Mouse (Mus musculus): Measurements from ENCODE around the gene Ltb.
"Not testable (repeated sequence)": the region's sequence is repeated elsewhere in the genome, so short reads cannot be mapped to it uniquely, and the experiment has no call there.

Ltb gene

DNA sequence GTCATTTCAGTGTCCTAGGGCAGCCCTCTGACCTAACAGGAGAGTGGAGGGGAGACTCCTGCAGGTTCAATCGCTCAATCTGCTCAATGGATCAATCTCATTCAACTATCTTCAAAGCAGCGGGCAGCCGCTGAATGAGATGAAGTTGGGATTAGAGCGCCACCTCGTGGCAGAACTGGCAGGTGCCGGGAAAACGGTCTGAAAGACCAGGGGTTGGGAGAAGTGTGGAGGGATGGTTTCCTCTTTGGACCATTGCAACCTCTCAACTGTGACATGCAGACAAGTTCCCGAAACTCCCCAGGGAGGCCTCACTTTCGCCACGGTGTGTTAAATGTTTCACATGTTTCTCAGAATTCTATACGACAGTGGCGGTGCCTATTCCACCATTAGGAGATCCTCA, 37.8 kb downstream of the Ltb start:
- peak; percentile 92 for DNase-seq

DNA sequence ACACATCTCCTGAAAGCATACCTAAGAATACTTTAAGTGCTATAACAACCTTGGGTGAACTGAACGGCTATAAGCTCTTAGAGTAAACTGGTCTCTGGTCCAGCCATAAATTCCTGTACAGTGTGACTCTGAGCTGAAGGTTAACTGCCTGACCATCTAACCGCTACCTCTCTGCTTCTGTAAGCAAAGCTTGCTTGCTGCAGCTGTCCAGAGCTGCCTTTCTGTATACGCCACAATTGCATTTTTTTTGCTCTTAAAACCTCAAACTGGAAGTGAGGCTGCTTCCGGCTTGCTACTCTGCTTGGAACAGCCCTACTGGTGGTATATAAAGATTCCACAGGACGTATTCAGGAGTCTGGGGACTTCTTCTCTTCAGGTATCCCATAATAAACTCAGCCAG, 38.4 kb downstream of the Ltb start:
- DNase-seq: no peak

DNA sequence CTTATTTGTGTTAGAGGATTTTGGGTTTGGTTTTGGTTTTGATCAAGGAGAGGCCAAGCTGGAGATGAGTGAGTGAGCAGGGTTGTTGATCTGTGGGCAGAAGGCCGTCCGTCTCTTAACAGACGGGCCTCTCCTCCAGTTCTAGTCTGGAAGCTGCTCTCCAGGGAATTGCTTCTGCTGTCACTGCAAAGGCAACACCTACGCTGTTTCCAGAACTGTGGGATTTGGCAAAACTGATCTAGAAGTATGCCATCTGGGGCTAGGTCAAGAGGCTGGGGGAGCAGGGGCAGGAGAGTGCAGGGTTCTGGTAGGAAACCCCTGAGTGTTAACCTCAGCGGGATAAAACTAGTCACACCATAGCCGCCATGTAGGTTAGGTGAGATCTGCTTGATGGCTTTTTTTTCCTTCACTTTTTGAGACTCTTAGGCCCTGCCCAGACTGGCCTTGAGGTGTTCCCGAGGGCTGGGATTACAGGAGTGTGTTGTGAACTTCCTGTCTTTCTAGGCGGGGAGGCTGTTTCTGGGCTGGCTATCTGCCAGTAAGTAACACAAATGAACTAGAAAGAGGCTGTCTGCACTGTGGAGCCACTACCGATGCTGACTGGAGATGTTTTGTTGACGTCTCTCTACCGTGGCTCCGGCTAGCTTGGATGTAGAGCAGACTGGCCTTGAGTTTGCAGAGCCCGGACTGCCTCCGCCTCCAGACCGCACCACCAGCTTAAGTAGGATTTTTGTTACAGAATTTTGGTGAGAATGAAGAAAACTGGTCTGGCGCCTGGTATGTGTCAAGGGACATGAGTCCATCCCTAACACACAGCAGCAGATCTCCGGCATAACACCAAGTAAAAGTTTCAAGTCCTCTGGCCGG, 39.1 kb downstream of the Ltb start, which contains the start of gene Atp6v1g2:
Gene Atp6v1g2 (plus strand): TSS at position 547 of the 867 bp plus-strand sequence.
- DNase-seq: peak; percentile 64

DNA sequence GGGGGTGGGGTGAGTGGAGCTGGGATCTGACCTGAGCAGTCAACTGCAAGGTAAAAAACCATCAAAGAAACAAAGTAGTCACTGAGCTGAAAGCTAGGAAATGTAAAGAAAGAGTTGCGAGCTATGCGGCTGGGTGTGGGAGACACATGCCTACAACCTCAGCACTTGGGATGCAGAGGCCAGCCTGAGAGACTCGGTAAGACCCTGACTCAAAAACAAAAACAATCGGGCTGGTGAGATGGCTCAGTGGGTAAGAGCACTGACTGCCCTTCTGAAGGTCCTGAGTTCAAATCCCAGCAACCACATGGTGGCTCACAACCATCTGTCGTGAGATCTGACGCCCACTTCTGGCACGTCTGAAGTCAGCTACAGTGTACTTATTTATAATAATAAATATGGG, 39.9 kb downstream of the Ltb start:
- not testable (repeated sequence) for DNase-seq

DNA sequence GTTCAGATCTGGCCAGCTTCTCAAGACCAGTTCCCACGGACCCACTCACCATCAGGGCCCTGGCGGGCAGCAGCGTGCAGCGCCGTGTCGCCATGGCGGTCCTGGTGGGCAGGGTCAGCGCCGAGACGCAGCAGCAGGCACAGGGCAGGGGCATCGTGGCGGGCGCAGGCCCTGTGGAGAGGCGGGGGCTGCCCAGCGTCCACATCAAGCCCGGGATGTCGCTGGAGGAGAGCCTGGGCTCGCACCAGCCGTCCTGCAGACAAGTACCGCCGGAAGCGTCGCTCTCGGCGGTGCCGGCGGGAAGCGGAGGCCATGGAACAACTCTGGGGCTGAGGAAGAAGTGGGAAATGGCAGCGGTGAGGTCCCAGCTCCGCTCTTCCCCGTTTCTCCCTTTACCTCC, 40.7 kb downstream of the Ltb start:
- no peak for DNase-seq

DNA sequence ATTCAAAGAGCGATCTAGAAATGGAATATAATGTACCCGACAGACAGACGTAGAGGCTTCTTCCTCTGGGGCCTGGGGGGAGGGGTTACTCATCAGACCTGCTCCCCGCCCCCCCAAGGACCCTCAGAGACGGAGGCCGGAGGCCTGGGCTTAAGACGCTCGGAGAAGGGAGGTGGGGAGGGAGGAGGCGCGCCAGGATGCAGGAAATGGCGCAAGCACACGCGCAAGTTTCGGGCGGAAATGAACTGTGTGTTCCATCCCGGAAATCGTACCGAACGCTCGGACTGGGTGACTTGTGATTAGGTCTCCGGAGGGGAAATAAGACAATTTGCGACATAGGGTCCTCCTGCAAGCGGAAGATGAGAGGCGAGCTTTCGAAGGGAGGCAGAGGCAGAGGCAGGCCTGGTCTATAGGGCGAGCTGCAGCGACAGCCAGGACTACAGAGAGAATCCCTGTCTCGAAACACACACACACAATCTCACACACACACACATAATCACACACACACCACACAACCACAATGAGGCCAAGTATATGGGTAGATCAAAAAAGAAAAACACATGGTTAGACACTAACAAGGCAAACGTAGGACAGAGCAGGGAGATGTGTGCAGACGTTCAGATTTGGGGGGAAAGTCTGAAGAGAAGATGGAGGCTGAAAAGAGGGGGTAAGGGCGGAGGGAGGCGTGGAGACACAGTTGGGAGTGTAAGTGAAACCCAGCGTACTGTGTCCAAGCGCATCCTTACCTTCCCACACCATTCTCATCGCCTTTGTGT, 41.6 kb downstream of the Ltb start, which contains the start of gene Nfkbil1:
Gene Nfkbil1 (minus strand): TSS at position 179 of the 776 bp plus-strand sequence.
- peak; percentile 96 for DNase-seq

DNA sequence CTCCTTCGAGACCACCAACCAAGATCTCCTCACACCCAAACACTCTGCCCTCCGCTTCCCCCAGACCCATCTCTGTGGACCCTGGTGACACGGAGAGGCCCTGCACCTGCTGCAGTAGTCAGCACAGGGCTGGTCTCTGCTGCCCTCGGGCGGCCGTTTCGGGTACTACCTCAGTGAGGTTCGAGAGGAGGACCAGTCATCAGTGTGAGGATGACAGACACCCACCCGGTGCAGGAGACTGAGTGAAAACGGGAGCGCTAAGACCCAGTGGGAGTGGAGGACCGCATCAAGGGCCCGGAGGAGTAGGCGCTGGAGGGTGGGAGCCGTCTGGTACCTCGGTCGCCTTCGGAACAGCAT, 42.1 kb downstream of the Ltb start:
- DNase-seq: peak; percentile 98

DNA sequence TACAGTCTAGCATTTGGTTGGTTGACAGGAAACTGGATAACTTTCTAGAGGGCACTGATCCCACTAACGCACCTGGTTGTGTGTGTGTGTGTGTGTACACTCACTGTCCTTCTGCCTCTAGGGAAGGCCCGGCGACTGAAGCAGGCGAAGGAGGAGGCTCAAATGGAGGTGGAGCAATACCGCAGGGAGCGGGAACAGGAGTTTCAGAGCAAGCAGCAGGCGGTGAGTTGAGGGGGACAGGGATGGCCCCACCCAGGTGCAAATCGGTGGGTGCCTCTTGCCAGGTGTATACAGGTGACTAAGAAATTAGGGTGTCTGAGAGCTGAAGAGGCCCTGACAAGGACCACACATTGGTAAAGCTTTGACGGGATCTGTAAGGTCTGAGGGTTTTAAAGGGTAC, 42.8 kb downstream of the Ltb start:
- no peak for DNase-seq

DNA sequence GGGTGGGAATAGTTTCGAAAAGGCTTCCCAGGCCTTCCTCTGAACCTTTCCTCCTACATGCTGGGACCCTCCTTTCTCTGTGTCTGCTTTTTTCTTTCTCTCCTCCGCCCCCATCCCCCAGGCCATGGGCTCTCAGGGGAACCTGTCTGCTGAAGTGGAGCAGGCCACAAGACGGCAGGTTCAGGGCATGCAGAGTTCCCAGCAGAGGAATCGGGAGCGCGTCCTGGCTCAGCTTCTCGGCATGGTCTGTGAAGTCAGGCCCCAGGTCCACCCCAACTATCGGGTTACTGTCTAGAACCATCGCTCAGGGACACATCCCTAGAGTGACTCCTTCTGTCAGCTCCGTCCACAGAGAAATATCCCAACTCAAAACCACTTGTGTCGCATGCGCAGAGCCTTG, 43.3 kb downstream of the Ltb start:
- no peak for DNase-seq

DNA sequence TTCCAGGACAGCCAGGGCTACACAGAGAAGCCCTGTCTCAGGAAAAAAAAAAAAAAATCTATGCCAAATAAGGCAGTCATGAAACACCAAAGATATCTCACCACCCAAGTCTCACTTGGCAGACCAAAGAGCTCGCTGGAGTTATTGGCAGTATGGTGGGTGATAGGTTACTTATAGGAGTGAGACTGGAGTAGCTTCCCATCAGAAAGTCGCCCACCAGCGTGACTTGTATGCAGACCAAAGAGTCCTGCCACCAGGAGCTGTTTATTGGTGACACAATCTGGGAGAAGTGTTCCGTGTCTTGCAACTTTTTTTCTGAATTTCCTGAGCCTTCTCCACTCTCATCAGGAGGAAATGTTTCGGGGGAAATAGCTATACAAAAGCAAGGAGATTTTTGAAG, 45.5 kb downstream of the Ltb start:
- DNase-seq: no peak

DNA sequence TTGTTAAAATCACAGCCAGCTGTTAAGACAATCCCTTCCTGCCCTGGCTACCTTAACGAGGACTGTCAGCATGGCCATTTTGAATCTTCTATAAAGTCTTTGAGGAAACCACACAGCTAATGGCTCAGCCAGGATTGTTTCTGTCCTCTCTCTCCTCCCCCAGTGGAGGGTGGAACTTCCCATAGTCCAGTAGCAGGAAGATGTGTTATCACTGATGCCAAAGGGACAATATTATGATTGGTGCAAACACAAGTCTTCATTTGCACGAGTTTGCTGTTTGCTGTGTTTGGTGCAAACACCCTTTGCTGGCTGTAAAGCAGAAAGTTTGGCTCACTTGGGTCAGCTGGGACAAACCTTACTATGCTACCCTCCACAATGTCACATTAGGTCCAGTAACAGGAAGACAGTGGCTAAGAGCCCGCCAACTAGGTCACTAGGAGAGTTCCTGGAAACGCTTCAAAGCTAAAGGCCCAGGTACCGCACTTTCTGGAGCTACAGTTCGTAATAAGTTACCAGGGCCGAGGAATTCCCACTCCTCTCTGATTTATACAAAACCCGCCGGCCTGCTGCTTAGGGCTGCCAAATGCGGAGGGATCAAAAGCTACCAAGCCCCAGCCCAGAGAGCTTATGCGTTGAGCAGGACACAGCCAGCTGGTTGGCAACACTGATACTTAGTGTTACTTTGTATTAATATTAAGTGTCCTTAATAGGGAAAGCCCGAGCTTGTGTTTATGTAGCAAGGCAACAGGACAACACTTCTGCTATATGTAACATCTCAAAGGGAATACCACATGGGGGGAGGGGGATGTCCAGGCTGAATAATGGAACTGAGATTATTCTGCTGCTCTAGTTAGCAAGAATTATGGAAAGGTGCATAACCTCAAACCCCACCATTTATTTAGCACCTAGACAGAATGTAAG, 46.4 kb downstream of the Ltb start:
- DNase-seq: no peak

DNA sequence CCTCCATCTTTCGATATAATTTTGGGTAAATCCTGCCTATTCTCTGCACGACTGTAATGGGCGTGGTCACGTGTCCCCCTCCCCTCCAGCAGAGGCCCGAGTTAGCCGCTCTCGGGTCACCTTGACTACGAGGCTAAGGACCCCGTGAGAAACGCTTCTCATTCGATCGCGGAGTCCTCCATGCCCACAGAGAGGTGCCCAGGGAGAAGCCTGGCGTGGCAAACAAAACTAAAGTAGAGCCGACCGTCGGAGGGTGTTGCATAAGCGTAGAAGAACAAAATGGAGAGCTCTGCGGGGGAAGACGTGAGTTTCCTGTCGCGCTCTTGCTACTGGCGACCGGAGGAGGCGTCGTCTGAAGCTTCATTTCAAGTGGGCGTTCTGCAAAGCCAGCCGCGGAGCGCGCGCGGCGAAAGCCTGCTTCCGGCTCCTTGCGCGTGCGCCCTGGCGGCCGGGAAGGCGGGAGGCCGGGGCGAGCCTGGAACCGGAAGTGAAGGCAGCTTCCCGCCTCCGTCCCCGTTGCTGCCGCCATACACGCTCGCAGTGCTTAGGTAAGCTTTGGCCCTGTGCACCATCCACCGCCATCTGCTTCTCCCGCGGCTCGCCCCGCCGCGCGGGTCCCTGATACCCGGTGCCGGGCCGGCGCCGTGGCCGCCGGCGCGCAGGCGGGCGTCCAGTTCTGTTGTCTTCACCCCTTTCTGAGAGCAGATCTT, 47.2 kb downstream of the Ltb start, which contains the start of gene Ddx39b:
Gene Ddx39b (plus strand): TSS at position 442 of the 710 bp plus-strand sequence.
- DNase-seq: peak; percentile 95

DNA sequence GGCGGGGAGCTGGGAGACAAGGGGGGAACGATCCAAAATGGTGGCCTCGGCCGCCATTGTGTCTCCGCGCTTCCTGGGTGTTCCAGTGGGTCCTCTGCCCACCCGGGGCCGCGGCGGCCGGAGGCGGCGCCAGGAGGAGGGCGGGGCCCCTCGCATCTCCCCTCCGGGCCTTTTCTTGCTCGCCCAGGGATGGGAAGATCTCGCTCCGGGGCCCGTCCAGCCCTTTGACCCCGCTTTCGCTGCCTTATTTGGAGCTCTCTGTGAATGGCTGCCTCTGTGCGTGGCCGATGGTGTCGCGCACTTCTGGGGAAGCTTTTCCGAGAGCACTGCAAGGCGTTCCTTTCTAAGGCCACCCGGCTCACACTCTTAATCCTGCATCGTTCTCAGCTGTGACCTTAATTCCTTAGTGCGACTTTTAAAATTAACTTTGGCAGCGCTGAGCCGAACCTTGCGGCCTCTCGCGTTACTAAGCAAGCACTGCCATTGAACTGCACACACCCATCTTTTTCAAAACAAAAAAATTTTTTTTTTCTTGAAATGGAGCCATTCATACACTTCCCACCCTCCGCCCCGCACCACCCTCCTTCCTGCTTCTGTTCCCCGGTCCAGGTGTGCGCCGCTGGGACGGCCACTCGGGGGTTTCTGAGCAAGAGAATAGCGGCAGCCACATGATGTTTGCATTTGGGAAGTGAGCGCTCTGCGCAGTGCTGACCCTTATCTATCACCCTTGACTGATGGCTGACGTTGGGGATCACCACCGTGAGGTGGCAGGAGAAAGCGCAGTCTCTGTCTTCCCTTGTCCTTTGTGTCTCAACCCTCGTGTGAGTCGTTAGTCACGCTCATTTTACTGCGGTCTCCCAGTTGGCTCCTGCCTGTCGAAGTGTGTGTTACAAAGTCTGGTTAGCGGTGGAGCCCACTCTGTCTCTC, 48.0 kb downstream of the Ltb start:
- peak; percentile 73 for DNase-seq

DNA sequence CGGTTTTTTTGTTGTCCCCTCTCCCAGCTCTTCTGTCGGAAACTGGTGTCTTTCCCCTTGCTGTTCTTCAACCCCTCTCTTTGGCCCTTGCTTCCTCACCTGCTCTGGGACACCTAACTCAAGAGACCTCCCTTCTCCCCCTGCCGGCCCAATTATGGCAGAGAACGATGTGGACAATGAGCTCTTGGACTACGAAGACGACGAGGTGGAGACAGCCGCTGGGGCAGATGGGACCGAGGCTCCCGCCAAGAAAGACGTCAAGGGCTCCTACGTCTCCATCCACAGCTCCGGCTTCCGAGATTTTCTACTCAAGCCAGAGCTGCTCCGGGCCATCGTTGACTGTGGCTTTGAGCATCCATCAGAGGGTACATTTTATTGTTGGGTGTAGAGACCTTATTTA, 48.8 kb downstream of the Ltb start:
- DNase-seq: peak; percentile 51

DNA sequence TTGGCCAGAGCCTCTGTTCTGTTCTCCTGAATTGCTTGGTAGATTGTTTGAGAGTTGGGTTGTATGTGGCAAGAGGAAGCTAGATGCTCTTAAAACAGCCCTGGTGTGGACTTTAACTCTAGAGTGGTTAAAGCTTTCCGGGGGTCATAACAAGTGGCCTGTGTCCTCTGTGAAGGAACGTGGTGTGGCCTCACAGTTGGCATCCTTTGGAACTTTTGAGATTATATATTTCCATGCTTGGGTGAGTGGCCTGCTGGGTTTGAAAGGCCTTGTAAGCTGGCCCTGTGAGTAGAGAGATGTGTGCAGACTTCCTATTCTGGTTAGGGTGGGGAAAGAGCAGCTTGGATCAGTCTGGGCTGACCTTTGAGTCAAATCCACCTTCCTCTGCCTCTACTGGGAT, 50.8 kb downstream of the Ltb start:
- DNase-seq: no peak

Data from lung, postnatal 36 days (tissue).